20 mouse cellular contexts compared by ENCODE assay signal in the genomic region with DNA sequence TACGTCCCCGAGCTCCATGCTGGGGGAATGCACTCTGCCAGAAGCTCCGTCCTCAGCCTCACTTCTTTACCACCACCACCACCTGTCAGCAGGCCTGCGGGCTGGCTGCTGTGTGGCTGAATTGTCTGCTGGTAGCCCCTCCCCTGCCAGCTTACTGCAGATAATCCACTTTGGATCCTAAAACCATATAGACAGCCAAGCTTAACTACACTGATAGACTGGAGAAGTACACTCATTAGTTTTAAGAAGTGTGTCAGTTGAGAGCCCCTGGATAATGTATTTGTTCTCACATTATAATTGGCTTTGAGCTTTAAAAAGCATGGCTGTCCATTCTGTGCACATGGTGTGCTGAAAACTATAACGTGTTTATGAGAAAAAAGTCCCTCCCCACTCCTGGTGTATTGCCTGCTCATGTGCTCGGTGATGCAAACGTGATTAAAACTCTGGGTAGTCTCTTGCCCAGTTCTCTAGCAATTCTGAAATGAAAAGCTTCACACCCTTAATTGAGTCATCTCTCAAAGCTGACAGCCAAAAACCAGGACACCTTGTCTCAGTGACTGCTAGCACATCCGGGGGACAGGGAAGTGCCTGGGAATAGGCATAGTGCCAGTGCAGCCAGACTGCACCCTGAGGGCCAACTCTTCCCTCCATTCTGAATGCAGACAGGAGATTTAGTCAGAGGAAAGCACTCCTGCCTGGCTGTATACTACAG. TPM values are rescaled to one million over a fixed set of nuclear protein-coding genes. Genes with fewer than 3 reads are reported as not detected.
DNase-seq lines count a peak whose midpoint lies in the region; ATAC-seq lines count a peak whose summit lies in the region.
"Had no signal": no experiment of that assay in that cellular context is flagged by ENCODE, and none has a peak within 500 bp of the region (broad histone marks: within the 10 kb centered on the region; RNA-seq: fewer than 3 reads in every experiment).

No protein-coding gene starts in this region.

- H3K9me3 ChIP-seq in hindbrain, embryonic 16.5 days (ENCODE audit: control insufficient read depth, low read length), result no peaks in the 10 kb centered on the region
- no peaks in the 10 kb centered on the region for H3K9me3 ChIP-seq in hindbrain, embryonic 11.5 days (ENCODE audit: control insufficient read depth, low read length)
- H3K9me3 ChIP-seq: embryonic facial prominence, embryonic 15.5 days; limb, embryonic 12.5 days had no signal

- H3K27ac ChIP-seq in hindbrain, embryonic 16.5 days (ENCODE audit: low read depth, low read length), result no peak overlapping the region
- no peak overlapping the region for H3K27ac ChIP-seq in hindbrain, embryonic 11.5 days (ENCODE audit: low read depth, low read length)
- H3K27ac ChIP-seq: embryonic facial prominence, embryonic 15.5 days; limb, embryonic 12.5 days had no signal

- WGBS in hindbrain, embryonic 16.5 days, result 41% methylated on average over 8 of the region's 8 CpGs
- WGBS in hindbrain, embryonic 11.5 days, result 69% methylated on average over 8 of the region's 8 CpGs

- no peak overlapping the region for H3K9ac ChIP-seq in hindbrain, embryonic 16.5 days (ENCODE audit: low read depth, low read length)
- H3K9ac ChIP-seq in hindbrain, embryonic 11.5 days (ENCODE audit: low read depth, low read length), result no peak overlapping the region
- H3K9ac ChIP-seq: embryonic facial prominence, embryonic 15.5 days; limb, embryonic 12.5 days; lung, embryonic 14.5 days had no signal

- H3K36me3 ChIP-seq in hindbrain, embryonic 16.5 days (ENCODE audit: control insufficient read depth, insufficient read depth, low read length), result peaks cover 11% of the 10 kb centered on the region; the same call in 1 of the 2 replicates
- H3K36me3 ChIP-seq in hindbrain, embryonic 11.5 days (ENCODE audit: control insufficient read depth, insufficient read depth, low read length), result no peaks in the 10 kb centered on the region

- ATAC-seq in hindbrain, embryonic 16.5 days, result peak; percentile 30; the same call in 1 of the 2 replicates
- no peak for ATAC-seq in hindbrain, embryonic 11.5 days (ENCODE audit: low FRiP score)
- ATAC-seq: intestine, postnatal 0 days had no signal

- intact Hi-C loops in gastrocnemius, postnatal 14 days (cut with DNase I; ENCODE audit: low total_unique reads), result no loop called here

- no peak overlapping the region for H3K4me3 ChIP-seq in hindbrain, embryonic 16.5 days (ENCODE audit: low read length)
- no peak overlapping the region for H3K4me3 ChIP-seq in hindbrain, embryonic 11.5 days (ENCODE audit: low read depth, low read length)
- H3K4me3 ChIP-seq: embryonic facial prominence, embryonic 15.5 days; limb, embryonic 12.5 days had no signal

- DNase-seq in cerebellum, adult 9-11 months, result peak; percentile 38
- no peak for DNase-seq in cerebellum, adult 8-10 months
- DNase-seq in hindbrain, embryonic 11.5 days (ENCODE audit: low spot score), result no peak
- DNase-seq in 3134 (ENCODE audit: extremely low read depth, insufficient read length, low spot score), result peak; percentile 55
- peak; percentile 36 for DNase-seq in cerebellum, postnatal 14 days
- no peak for DNase-seq in gastrocnemius, postnatal 14 days
- no peak for DNase-seq in c-Kit-positive CD71-positive TER-119-positive erythroid progenitor cells, embryonic 14.5 days (ENCODE audit: low spot score)
- DNase-seq: heart, postnatal 36 days; kidney, postnatal 25 days; lung, embryonic 14.5 days; right cerebral cortex, postnatal 14 days; thymus, adult 18-20 months had no signal

- H3K4me1 ChIP-seq in hindbrain, embryonic 16.5 days (ENCODE audit: control insufficient read depth, insufficient read depth, low read depth, low read length), result no peaks in the 10 kb centered on the region
- H3K4me1 ChIP-seq in hindbrain, embryonic 11.5 days (replicated peaks; ENCODE audit: control insufficient read depth, insufficient read depth, low read length), result no peaks in the 10 kb centered on the region
- H3K4me1 ChIP-seq: embryonic facial prominence, embryonic 15.5 days had no signal

- H3K27me3 ChIP-seq in hindbrain, embryonic 16.5 days (replicated peaks; ENCODE audit: control insufficient read depth, insufficient read depth, low read length), result no peaks in the 10 kb centered on the region
- no peaks in the 10 kb centered on the region for H3K27me3 ChIP-seq in hindbrain, embryonic 11.5 days (ENCODE audit: control insufficient read depth, insufficient read depth, low read length)
- H3K27me3 ChIP-seq: embryonic facial prominence, embryonic 15.5 days had no signal

- H3K4me2 ChIP-seq in hindbrain, embryonic 16.5 days (ENCODE audit: low read length), result no peak overlapping the region
- H3K4me2 ChIP-seq in hindbrain, embryonic 11.5 days (replicated peaks; ENCODE audit: low read depth, low read length), result no peak overlapping the region
- H3K4me2 ChIP-seq: embryonic facial prominence, embryonic 15.5 days; limb, embryonic 12.5 days; lung, embryonic 14.5 days had no signal

RNA-seq across cellular contexts. Expression of a gene that starts 8.8 kb away (rescaled TPM):
- polyA plus RNA-seq in hindbrain, embryonic 16.5 days (2015; fragmentation: Nextera tagmentation; extraction: Ambion mirVana), result 9.1 and 10.0 TPM in 2 replicates
- 5.6 and 6.1 TPM in 2 replicates for polyA plus RNA-seq in hindbrain, embryonic 11.5 days (2014; fragmentation: Nextera tagmentation; extraction: Ambion mirVana)
- total RNA-seq in gastrocnemius, postnatal 14 days (2021), result 10 to 100 TPM; 39.8 to 58.3 TPM

RNA-seq across cellular contexts. Expression of a gene that starts 26.9 kb away (rescaled TPM):
- polyA plus RNA-seq in hindbrain, embryonic 16.5 days (2015; fragmentation: Nextera tagmentation; extraction: Ambion mirVana), result 90.1 and 93.3 TPM in 2 replicates
- polyA plus RNA-seq in hindbrain, embryonic 11.5 days (2014; fragmentation: Nextera tagmentation; extraction: Ambion mirVana), result 155 and 176 TPM in 2 replicates
- total RNA-seq in gastrocnemius, postnatal 14 days (2021), result 10 to 100 TPM; 18.4 to 22.7 TPM

RNA-seq across cellular contexts. Expression of a gene that starts 45.8 kb away (rescaled TPM):
- polyA plus RNA-seq in hindbrain, embryonic 16.5 days (2015; fragmentation: Nextera tagmentation; extraction: Ambion mirVana), result 48.7 and 59.8 TPM in 2 replicates
- polyA plus RNA-seq in hindbrain, embryonic 11.5 days (2014; fragmentation: Nextera tagmentation; extraction: Ambion mirVana), result 6.3 and 7.1 TPM in 2 replicates
- total RNA-seq in gastrocnemius, postnatal 14 days (2021), result under 1 TPM; 0.27 to 0.45 TPM
- total RNA-seq: granulocyte monocyte progenitor cell, adult 5-6 weeks had no signal

RNA-seq across cellular contexts. Expression of a gene that starts 57.1 kb away (rescaled TPM):
- 225 and 236 TPM in 2 replicates for polyA plus RNA-seq in hindbrain, embryonic 16.5 days (2015; fragmentation: Nextera tagmentation; extraction: Ambion mirVana)
- polyA plus RNA-seq in hindbrain, embryonic 11.5 days (2014; fragmentation: Nextera tagmentation; extraction: Ambion mirVana), result 1,117 and 1,232 TPM in 2 replicates
- 1 to 10 TPM; 1.4 to 1.7 TPM for total RNA-seq in gastrocnemius, postnatal 14 days (2021)
- total RNA-seq: granulocyte monocyte progenitor cell, adult 5-6 weeks; heart, postnatal 36 days; megakaryocyte progenitor cell, adult 5-6 weeks; monocyte, adult 5-6 weeks had no signal
- polyA plus RNA-seq: C2C12 had no signal

Comparison
In these comparisons a context has a peak if more than half of its experiments do, and no peak if none do; other contexts are left out.
1. DNase-seq: peak in cerebellum, adult 9-11 months (single experiment), 3134 (single experiment) and cerebellum, postnatal 14 days (2 of 2); none in cerebellum, adult 8-10 months (single experiment), hindbrain, embryonic 11.5 days (single experiment), gastrocnemius, postnatal 14 days (single experiment) and c-Kit-positive CD71-positive TER-119-positive erythroid progenitor cells, embryonic 14.5 days (single experiment).